Mouse (Mus musculus) kidney, adult 18-20 months (tissue): ENCODE results near the gene Ccdc12.

ENCODE experiments used
- DNase-seq: peaks from one replicate; pipeline ENCODE4 v3.0.0; 2021

Ccdc12 gene

DNA sequence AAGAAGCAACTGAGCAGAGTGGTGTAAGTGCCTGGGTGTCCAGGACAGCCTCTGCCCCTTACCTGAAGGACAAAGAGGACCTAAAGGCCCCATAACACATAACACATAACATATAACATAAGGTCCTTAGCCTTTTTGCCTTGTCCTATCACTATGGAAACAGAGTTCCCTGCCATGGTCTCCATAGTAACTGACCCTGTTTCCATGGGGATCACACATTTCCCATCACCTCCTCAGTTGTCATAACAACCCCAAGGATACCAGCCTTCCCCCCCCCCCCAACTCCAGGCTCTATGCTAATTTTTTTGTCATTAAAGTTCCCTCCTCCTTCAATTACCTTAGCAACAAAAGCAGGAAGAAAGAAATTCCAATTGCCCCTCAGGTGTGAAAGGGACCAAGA, 6.5 kb upstream of the Ccdc12 start:
- DNase-seq: no peak

DNA sequence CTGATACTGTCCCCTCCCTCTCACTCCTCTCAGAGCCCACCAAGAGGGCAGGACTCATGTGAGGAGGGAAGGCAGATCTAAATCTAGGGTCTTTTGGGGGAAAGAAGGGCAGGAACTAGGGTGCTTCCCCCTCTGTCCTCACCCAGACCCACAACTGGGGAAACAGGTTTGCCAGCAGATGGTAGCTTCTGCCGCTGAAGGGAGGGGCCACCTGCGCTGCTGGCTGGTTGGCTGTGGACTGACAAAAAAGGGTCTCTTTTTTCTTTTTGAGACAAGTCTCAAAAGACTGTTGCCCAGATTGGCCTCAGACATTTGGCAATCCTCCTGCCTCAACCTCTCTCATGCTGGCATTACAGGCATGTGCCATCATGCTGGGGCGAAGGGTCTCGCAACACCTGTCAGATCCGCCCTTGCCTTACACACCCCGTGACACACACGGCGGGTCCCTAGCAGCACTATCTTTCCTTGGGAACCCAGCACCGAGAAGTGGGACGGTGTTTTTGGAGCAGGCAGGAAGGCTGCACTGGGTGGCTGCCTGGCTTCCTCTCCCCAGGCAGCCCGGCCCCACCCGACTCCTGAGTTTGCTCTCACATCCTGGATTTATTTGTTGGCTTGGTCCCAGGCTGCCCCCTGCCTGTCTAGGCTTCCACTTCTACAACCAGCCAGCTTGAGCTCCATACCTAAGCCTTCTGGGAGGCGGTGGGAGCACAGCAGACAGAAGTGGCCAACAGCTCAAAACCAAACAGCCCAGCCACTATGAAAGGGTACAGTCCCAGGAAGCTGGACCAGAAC, 4.2 kb upstream of the Ccdc12 start:
- peak; percentile 63 for DNase-seq

DNA sequence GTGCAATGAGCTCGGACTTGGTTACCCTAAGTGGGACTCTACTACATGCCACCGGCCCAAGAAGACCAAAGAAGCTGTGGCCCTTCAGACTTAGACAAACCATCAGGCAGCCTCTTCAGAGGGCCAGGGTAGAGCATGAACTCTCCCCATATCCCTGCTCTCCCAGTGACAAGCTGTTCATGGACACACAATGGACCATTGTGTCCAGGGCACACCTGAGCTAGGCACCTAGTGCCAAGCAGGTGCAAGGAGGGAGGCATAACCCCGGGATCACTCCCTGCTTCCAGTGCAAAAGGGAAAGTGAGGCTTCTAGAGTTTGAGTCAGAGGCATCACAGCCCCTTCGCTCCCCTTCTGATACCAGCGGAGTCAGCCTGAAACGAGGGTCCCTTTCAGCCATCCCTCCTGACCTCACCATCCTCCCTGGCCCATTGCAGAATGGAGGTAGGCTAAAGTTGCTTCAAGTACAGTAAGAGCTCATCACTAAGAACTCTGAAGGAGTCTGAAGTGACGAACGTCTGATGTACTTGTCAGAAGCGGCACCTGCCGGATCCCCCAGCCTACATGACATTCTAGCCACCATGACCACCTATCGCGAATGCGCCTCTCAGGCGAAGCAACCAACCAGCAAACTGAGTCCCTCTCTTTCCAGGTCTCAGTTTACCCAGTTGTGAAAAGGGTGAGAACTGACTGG, 3.2 kb upstream of the Ccdc12 start:
- DNase-seq: no peak

DNA sequence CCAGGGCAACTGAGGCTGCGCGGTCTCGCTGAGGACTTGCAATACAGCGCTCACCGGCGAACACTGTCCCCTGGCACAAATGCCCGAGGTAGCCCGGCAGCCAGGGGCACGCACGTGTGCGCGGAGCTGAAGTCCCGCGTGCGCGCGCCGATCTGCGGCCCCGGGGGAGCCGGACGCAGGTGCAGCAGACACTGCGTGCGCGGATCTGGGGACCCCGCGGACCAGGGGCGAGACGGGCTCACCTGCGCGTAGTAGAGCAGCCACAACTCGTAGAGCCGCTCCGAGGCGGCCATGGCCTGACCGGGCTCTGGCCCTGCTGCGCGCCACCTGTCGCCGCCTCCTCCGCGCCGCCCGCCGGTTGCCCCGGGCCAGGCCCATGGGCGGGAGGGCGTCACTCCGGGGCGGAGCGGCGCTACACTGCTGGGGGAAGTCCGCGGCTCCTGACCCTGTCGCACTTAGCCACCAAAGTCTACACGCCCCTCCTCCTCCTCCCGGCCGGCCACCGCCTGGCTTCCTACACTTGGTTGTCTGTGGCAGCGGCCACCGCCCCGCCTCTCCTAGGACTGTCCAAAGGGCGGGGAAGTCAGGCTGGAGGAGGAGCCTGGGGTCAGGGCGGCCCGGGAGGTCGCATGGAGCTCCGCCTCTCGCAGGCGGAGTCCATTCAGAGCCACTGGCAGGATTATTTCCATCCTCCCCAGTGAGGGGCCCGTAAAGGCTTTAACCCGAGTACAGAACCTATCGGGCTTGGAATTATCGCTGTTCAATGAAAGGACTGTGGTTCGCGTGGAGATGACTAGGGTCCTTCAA, 2.4 kb upstream of the Ccdc12 start, which contains the start of gene Nbeal2:
TSS of gene Nbeal2 (minus strand) at position 507 of the 807 bp plus-strand sequence.
- DNase-seq: peak; percentile 97

DNA sequence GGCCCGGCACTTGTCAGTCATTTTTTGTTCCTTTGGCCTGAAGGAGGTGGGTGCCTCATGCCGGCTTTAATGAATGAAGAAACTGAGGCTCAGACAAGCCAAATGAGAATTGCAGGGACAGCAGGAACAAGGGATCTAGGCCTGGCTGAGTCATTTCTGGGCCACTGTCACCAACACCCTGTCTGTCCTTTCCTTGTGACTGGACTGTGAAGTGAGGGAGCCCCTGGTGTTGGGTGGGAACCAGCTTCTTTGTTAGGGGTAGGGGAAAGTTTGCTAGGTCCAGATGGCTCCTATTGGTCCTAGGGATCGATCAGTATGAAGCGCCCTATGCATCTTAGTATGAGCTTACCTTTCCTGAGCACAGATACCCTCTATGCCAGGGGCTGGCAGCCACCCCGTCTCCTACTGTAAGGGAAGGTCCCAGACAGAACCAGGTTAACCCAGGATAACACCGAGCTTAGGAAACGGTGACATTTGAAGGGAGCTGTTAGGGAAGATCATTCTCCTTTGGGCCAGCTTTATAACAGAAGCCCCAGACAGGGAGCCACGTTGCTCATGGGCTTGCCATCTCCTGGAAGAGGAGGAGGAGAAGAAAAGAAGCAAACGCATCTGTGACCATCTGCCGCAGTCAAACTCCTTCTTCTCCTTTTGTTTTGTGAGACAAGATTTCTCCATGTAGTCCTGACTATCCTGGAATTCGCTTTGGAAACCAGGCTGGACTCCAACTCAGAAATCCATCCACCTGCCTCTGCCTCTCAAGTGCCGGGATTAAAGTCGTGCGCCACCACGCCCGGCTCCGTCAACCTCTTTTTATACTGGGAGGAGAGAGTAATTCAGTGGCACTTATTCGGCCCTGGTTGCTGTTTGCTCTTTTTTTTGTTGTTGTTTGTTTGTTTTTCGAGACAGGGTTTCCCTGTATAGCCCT, 1.3 kb upstream of the Ccdc12 start:
- DNase-seq: no peak

DNA sequence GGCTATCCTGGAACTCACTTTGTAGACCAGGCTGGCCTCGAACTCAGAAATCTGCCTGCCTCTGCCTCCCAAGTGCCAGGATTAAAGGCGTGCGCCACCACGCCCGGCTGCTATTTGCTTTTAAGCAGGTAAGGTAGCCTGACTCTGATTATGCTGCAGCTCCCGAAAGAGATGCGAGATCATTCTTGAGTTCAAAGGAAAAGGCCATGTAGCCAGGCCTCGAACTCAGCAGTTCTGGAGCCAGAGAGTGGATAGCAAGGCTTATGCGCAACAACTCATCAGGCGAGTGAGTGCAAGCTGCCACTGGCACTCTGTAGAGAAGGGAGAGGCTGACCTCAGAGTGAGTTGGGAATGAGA, 674 bp upstream of the Ccdc12 start:
- DNase-seq: no peak

DNA sequence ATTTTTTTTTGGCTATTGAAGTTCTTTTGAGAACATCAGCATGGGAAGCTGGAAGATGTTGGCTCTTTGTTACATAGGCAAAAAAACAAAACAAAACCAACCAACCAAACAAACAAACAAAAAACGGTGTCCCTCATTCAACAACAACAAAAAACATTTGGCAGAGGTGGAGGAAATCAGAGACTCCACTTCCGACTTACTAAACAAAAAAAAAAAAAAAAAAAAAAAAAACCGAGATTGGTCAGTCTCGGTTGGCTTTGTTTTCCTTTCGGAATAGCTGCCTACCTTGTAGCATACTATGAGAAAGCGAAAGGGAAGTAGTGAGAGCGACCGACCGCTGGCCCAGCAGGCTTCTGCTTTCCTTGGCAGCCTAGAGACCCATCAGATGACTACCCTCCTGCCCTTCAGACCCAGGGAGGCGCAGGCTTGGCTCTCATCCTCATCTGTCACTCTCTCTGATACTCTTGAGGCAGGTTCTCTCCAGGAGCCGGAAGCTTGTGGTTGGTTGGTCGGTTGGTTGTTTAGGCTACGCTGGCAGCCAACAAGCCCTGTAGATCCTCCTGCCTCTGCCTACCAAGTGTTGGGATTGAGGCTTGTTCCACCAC, 1.3 kb downstream of the Ccdc12 start:
- DNase-seq: peak; percentile 78

DNA sequence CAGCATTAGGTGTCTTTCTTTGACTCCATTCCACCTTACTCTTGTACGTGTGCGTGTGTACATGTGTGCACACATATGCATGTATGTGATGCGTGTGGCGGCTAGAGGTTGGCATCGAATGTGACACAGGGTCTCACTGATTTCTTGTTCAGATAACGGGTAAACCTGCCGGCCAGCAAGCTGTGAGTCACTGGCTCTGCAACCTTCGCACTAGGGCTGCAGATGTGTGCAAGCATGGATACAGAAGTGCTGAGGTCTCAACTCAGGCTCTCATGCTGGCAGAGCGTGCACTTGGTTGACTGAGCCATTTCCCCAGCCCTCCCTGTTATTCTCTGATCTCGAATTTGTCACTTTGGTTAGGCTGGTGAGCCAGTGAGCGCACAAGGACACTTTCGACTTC, 3.2 kb downstream of the Ccdc12 start:
- DNase-seq: no peak

DNA sequence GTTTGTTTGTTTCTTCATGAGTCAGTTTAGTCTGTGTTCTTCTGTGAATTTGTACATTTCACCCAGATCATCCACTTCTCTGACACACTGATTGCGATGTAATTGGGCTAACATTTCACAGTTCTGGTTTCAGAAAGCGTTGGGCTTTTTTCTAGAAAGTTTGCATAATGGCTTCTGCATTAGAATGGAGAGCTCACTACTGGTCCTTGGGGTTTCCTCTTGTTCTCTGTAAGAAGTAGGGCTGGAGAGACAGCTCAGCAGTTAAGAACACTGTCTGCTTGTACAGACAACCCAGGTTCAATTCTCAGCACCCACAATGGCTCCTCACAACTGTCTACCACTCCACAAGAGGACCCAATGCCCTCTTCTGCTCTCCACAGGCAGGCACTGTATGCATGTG, 3.9 kb downstream of the Ccdc12 start:
- no peak for DNase-seq

DNA sequence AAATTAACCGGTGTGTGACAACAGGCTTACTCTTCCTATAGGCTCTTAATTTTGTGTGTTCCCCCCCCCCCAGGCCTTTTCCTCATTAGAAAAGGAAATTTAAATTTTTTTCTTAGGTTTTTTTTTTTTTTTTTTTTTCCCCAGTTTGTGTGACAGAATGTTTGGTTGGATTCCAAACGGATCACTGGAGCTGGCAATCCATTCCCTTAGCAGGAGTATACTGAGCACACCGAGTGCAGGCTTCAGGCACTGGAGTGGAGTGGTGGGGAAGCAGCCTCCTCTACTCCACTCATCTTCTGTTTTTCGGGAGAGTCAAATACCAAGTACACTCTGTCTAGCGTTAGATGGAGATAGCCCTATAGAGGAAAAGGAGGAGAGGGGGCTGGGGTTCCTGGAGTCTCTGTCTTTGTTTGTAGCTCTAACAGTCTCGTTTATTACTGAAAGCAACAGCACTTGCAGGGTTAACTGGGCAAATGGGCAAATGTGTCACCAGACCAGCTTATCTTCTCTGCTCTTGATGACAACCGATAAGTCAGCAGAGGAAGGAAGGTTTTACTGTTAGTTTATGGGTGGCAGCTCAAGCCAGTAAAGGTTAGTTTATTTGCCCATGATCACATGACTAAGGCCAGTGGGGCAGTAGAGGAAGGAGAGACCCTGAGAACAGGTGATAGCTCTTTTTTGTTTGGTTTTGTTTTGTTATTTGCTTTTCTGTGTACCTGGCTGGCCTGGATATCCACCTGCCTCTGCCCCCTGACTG, 4.7 kb downstream of the Ccdc12 start:
- no peak for DNase-seq

DNA sequence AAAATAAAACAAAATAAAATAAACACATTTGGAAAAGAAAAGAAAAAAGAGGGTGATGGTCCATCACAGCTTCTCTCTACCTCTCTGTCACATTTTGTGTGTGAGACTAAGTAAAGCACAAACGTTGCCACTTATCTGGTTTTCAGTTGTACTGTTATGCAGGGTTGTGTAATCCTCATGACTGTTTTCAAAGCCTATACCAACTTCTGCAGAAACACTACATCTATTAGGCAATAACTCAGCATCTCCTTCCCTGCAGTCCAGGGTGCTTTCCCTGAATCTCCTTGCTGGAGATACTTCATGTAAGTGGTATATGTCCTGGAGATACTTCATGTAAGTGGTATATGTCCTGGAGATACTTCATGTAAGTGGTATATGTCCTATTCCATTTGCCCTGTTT, 6.5 kb downstream of the Ccdc12 start:
- no peak for DNase-seq

DNA sequence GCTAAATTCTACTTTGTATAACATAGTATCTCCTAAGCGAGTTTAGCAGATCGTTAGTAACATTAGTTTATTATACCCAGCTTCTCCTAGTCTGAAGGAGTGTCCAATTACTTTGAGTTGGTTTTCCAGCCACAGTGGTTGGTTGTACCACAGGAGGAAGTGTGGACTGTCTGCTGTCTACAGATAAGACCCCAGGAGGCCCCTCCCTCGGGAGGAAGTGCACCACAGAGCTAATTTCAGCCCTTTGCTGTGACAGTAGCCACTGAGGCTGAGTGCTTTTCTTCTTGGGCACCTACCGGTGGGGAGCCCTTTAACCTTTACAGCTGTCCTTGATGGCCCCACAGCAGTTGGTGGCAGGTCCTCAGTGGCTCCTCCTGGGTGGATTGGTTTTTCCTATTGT, 9.6 kb downstream of the Ccdc12 start:
- no peak for DNase-seq

DNA sequence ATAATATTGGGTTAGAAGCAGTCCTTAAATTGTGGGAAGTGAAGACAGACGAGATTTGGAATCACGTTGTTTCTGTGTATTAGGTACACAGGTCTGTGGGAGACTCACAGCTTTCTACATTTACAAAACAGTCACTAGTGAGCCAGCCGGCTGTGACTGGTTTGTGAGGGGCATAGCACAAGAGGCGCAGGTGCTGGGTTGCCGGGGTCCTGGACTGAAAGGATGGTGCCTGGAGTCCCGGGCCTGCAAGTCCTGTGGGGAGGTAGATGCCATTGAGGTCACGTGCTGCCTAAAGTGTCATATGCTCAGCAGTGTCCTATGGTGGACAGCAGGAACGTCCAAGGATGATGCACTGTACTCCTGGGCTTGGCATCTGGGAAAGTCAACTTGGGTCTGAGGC, 10.1 kb downstream of the Ccdc12 start:
- DNase-seq: no peak

DNA sequence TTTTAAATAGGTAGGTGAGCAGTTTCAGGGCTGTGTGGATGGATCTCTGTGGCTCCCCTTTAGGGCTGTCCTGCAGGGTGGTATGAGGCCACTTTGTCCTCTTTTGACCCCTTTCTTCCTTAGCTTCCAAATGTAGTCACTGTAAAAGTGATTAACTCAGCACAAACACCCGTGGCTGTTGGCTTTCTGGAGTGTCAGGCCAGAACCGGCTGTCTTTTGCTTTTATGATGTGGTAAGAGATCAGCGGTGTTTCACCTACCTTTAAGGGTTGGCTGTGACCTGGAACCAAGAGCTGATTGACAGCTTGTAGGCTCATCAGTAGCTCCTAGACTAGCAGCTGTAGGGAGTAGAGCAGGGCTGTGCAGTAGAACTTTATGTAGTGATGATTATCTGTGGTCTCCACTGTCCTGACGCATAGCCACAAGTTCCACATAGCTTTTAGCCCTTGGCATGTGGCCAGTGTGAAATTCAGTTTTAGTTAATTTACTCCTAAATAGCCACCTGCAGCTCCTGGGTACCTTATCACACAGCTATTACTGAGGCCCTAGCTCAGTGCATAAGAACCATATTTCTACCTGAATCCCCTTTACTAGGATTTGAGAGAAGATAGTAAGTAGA, 11.0 kb downstream of the Ccdc12 start:
- peak; percentile 31 for DNase-seq

DNA sequence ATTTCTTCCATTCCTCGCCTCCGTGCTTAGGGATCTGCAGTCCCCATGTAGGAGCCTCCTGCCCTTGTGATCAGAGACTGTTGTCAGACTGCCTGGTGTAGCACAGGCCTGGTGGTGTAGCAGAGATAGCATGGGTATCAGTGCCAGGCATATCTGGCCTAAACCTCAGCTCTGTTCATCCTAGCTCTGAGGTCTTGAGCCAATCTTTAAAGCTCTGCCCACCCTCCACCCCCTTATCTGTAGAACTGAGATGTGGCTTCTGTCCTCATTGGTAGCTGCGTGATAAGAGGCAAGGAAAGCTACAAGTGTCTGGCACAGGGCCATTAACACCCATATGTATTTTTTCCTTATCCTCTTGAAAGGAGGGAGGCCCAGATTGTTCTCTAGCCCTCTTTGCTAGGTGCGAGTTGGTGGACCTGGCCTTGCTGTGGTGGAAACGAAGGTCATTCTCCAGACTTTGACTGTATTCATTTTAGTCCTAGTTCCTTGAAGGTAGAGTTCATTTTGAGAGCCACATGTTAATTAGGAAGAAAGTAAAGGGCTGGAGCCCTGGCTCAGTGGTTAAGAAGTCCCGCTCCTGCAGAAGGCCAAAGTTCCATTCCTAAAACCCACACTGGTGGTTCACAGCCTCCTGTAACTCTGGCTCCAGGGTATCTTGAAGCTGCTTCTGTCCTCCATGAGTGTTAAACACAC, 12.4 kb downstream of the Ccdc12 start:
- no peak for DNase-seq

DNA sequence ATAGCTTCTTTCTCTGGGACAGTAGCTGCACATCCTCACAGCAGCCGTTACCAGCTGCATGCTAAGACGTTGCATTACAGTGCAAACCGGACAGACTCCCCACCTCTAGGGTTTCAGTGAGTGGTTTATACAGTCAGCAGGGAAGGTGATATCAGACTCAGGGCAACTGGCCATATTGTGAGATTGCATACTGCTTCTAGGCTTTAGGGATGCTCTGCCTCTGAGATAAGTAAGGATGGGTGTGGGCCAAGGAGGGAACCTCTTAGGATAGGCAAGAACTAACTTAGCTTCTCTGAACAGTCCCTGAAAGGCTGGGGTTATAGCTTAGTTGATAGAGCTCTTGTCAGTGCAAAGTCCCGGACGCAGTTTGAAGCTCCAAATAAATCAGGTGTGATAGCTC, 13.5 kb downstream of the Ccdc12 start:
- no peak for DNase-seq

DNA sequence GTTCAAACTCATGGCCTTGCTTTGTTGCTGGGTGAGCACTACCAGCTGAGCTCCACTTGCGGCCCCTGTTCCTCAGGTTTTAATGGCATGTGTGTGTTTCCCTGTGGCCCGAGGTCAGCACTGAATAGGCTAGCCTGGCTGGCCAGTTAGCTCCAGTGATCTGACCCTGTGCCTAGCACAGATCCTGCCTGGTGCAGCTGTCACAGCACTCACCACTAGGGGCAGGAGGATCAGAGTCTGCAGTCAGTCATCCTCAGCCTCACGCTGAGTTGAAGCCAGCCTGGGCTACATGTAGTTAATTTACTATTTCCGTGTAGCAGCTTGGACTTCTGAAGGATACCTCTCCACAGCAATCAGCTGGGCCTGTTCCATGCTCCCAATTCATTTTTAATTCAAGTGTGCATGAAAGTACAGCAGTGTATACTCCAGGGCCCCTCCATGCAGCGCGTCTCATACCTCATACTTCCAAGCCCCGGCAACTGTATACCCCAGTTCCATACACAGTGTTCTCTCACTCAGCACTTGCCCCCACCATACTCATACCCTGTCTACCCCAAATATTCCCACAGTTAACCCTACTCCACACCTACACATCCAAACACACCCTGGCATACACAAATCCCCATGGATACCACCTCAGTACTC, 16.3 kb downstream of the Ccdc12 start:
- DNase-seq: peak; percentile 69

DNA sequence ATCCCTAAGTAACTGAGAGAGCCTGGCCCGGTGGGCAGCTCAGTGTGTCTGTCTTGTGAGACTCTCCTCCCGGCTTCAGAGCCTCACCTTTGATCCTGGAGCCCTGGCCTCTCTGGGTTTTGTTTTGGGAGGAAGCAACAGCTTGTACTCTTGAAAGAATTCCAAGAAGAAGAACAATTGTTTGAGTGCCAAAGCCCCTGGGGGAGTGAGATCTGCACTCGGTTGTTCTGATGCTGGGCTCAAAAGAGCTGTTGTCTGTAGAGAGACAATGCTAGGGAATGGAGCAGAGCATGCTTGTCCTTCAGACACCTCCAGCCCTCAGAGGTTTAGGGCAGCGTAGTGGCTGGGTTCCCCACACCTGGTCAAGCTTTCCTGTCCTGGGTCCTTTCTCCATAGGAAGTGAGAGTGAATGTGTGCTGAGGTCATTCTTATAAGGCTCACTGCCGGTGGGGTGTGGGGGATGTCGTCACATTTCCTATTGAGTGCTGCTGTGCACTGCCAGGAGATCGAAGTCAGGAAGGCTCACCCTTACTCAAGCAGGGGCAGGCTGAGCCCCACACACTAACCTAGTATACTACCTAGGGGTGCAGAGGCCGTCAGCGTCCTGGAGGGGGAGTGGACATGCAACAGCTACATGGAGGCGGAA, 16.9 kb downstream of the Ccdc12 start:
- DNase-seq: no peak

DNA sequence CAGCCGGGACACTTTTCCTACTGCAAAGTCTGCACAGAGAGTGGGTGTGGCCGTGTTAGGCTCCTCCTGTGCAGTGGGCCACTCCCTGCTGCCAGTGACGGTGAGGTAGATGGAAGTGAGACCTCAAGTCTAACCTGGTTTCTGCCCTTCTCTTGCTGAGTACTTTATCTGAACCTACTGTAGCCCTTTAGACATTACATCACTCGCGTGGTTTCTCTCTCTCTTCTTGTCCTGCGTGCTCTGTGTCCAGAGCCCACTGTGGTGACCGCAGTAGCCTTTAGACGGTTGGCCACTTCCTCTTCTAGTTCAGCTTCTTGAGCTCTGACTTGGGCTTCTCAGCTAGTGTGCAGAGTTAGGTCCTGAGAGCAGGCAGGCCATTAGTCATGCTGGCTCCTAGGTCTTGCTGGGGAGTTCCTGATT, 20.2 kb downstream of the Ccdc12 start:
- DNase-seq: no peak
